Mouse (Mus musculus): ENCODE data around the gene Rab11fip5. TPM values are rescaled to one million over a fixed set of nuclear protein-coding genes. Genes with fewer than 3 reads are reported as not detected.

Gene Rab11fip5
- polyA plus RNA-seq (2011; ENCODE audit: insufficient read depth, insufficient read length, low replicate concordance, missing spikeins): 1.7 and 3.8 TPM in 2 replicates

- no peak for TF ChIP-seq CTCF (IDR thresholded peaks at IDR 0.05; ENCODE audit: control insufficient read depth, insufficient read depth, low read length)
- no peak; the same call in 1 of the 2 replicates for TF ChIP-seq POLR2A (IDR thresholded peaks at IDR 0.05; ENCODE audit: borderline replicate concordance, control insufficient read depth, low read depth, low read length)
- Histone ChIP-seq H3K4me3 (replicated peaks; ENCODE audit: control insufficient read depth, low read depth, low read length) (peak within 1 kb of the TSS; percentile 83), H3K27ac (ENCODE audit: control insufficient read depth, insufficient read depth, low read depth, low read length, poor library complexity) (peak within 1 kb of the TSS; percentile 29; the same call in 1 of the 2 replicates), H3K4me1 (ENCODE audit: control insufficient read depth, insufficient read depth, low read length) (peaks cover 2% of the 10 kb centered on the region; the same call in 1 of the 2 replicates)
- 1% methylated on average over 80 of the region's 80 CpGs for WGBS
Observed at GRCm38 (mm10) chr6:85373951-85374733, at the start of gene Rab11fip5. TSS of gene Rab11fip5 (minus strand) at chr6:85374634.

- H3K4me3 ChIP-seq (replicated peaks; ENCODE audit: control insufficient read depth, low read depth, low read length): no peak within 1 kb of the TSS
- TF ChIP-seq CTCF (IDR thresholded peaks at IDR 0.05; ENCODE audit: control insufficient read depth, insufficient read depth, low read length) (no peak), POLR2A (IDR thresholded peaks at IDR 0.05; ENCODE audit: borderline replicate concordance, control insufficient read depth, low read depth, low read length) (no peak)
- 46% methylated on average over 28 of the region's 28 CpGs for WGBS
- no peak within 1 kb of the TSS for H3K27ac ChIP-seq (ENCODE audit: control insufficient read depth, insufficient read depth, low read depth, low read length, poor library complexity)
- no peaks in the 10 kb centered on the region for H3K4me1 ChIP-seq (ENCODE audit: control insufficient read depth, insufficient read depth, low read length)
Observed at GRCm38 (mm10) chr6:85423836-85424379, 49.5 kb upstream of the Rab11fip5 start, which contains the start of gene Noto. TSS of gene Noto (plus strand) at chr6:85423886.

GRCm38 (mm10) chr6:85419150-85419549 lies 44.7 kb upstream of the Rab11fip5 start:
- WGBS: 71% methylated on average over 2 of the region's 2 CpGs
- no peaks in the 10 kb centered on the region for H3K4me1 ChIP-seq (ENCODE audit: control insufficient read depth, insufficient read depth, low read length)
- no peak overlapping the region for H3K4me3 ChIP-seq (replicated peaks; ENCODE audit: control insufficient read depth, low read depth, low read length)
- TF ChIP-seq POLR2A (IDR thresholded peaks at IDR 0.05; ENCODE audit: borderline replicate concordance, control insufficient read depth, low read depth, low read length): no peak
- no peak for TF ChIP-seq CTCF (IDR thresholded peaks at IDR 0.05; ENCODE audit: control insufficient read depth, insufficient read depth, low read length)
- H3K27ac ChIP-seq (ENCODE audit: control insufficient read depth, insufficient read depth, low read depth, low read length, poor library complexity): no peak overlapping the region

GRCm38 (mm10) chr6:85415829-85416228 lies 41.4 kb upstream of the Rab11fip5 start:
- TF ChIP-seq POLR2A (IDR thresholded peaks at IDR 0.05; ENCODE audit: borderline replicate concordance, control insufficient read depth, low read depth, low read length) (no peak), CTCF (IDR thresholded peaks at IDR 0.05; ENCODE audit: control insufficient read depth, insufficient read depth, low read length) (no peak)
- no peak overlapping the region for H3K4me3 ChIP-seq (replicated peaks; ENCODE audit: control insufficient read depth, low read depth, low read length)
- H3K4me1 ChIP-seq (ENCODE audit: control insufficient read depth, insufficient read depth, low read length): no peaks in the 10 kb centered on the region
- 55% methylated on average over 3 of the region's 3 CpGs for WGBS
- no peak overlapping the region for H3K27ac ChIP-seq (ENCODE audit: control insufficient read depth, insufficient read depth, low read depth, low read length, poor library complexity)

- TF ChIP-seq POLR2A (IDR thresholded peaks at IDR 0.05; ENCODE audit: borderline replicate concordance, control insufficient read depth, low read depth, low read length): no peak
- TF ChIP-seq CTCF (IDR thresholded peaks at IDR 0.05; ENCODE audit: control insufficient read depth, insufficient read depth, low read length): peak; percentile 50; the same call in 1 of the 2 replicates
- 15% methylated on average over 13 of the region's 13 CpGs for WGBS
- no peak overlapping the region for H3K4me3 ChIP-seq (replicated peaks; ENCODE audit: control insufficient read depth, low read depth, low read length)
Observed at GRCm38 (mm10) chr6:85410771-85411273, 36.4 kb upstream of the Rab11fip5 start.

GRCm38 (mm10) chr6:85409003-85409402 lies 34.6 kb upstream of the Rab11fip5 start:
- Histone ChIP-seq H3K27ac (ENCODE audit: control insufficient read depth, insufficient read depth, low read depth, low read length, poor library complexity) (no peak overlapping the region), H3K4me3 (replicated peaks; ENCODE audit: control insufficient read depth, low read depth, low read length) (no peak overlapping the region), H3K4me1 (ENCODE audit: control insufficient read depth, insufficient read depth, low read length) (no peaks in the 10 kb centered on the region)
- TF ChIP-seq POLR2A (IDR thresholded peaks at IDR 0.05; ENCODE audit: borderline replicate concordance, control insufficient read depth, low read depth, low read length) (no peak), CTCF (IDR thresholded peaks at IDR 0.05; ENCODE audit: control insufficient read depth, insufficient read depth, low read length) (no peak)
- WGBS: 6% methylated on average over 31 of the region's 31 CpGs

More at GRCm38 (mm10) chr6:85410771-85411273, 36.4 kb upstream of the Rab11fip5 start:
- Histone ChIP-seq H3K27ac (ENCODE audit: control insufficient read depth, insufficient read depth, low read depth, low read length, poor library complexity) (no peak overlapping the region), H3K4me1 (ENCODE audit: control insufficient read depth, insufficient read depth, low read length) (no peaks in the 10 kb centered on the region)

GRCm38 (mm10) chr6:85403039-85403438 lies 28.6 kb upstream of the Rab11fip5 start:
- H3K4me1 ChIP-seq (ENCODE audit: control insufficient read depth, insufficient read depth, low read length): no peaks in the 10 kb centered on the region
- no peak for TF ChIP-seq CTCF (IDR thresholded peaks at IDR 0.05; ENCODE audit: control insufficient read depth, insufficient read depth, low read length)
- no peak for TF ChIP-seq POLR2A (IDR thresholded peaks at IDR 0.05; ENCODE audit: borderline replicate concordance, control insufficient read depth, low read depth, low read length)
- no peak overlapping the region for H3K4me3 ChIP-seq (replicated peaks; ENCODE audit: control insufficient read depth, low read depth, low read length)
- 75% methylated on average over 10 of the region's 10 CpGs for WGBS
- H3K27ac ChIP-seq (ENCODE audit: control insufficient read depth, insufficient read depth, low read depth, low read length, poor library complexity): no peak overlapping the region

- TF ChIP-seq POLR2A (IDR thresholded peaks at IDR 0.05; ENCODE audit: borderline replicate concordance, control insufficient read depth, low read depth, low read length) (no peak), CTCF (IDR thresholded peaks at IDR 0.05; ENCODE audit: control insufficient read depth, insufficient read depth, low read length) (no peak)
- Histone ChIP-seq H3K27ac (ENCODE audit: control insufficient read depth, insufficient read depth, low read depth, low read length, poor library complexity) (no peak overlapping the region), H3K4me1 (ENCODE audit: control insufficient read depth, insufficient read depth, low read length) (no peaks in the 10 kb centered on the region), H3K4me3 (replicated peaks; ENCODE audit: control insufficient read depth, low read depth, low read length) (no peak overlapping the region)
- WGBS: 20% methylated on average over 2 of the region's 2 CpGs
Observed at GRCm38 (mm10) chr6:85402613-85403012, 28.2 kb upstream of the Rab11fip5 start.

Measured in bone marrow, adult 2 months (tissue).